Mouse (Mus musculus) stomach, postnatal 0 days (tissue): ENCODE data around the gene Otop2. TPM values are rescaled to one million over a fixed set of nuclear protein-coding genes. Genes with fewer than 3 reads are reported as not detected.
A peak's percentile ranks its signal among the peaks of the same experiment; 100 is the strongest.

ENCODE experiments used
- ATAC-seq: fragments of 200-750 bp; cut with Nextera tagmentation; 2 replicates; pipeline ENCODE4 v1.8.0; 2017; ENCODE audit not compliant: low FRiP score, low TSS enrichment
- DNase-seq: peaks from one replicate; pipeline ENCODE4 v3.0.0-alpha.2; 2016; ENCODE audit warnings: low spot score
- H3K27ac ChIP-seq: fragments of 300-500 bp; sonication (generic); replicated peaks from 2 replicates; pipeline ENCODE4 v1.5.1; 2014; ENCODE audit warnings: mild to moderate bottlenecking, control low read depth
- H3K27me3 ChIP-seq: fragments of 300-500 bp; sonication (generic); 2 replicates; pipeline ENCODE4 v1.6.1; 2014; ENCODE audit warnings: low read length; ENCODE audit not compliant: control insufficient read depth, insufficient read depth
- H3K36me3 ChIP-seq: fragments of 300-500 bp; sonication (generic); 2 replicates; pipeline ENCODE4 v1.6.1; 2014; ENCODE audit warnings: low read length, mixed read lengths; ENCODE audit not compliant: control insufficient read depth, insufficient read depth
- H3K4me1 ChIP-seq: fragments of 300-500 bp; sonication (generic); replicated peaks from 2 replicates; pipeline ENCODE4 v1.6.1; 2014; ENCODE audit warnings: antibody characterized with exemption; ENCODE audit not compliant: control insufficient read depth, insufficient read depth
- H3K4me2 ChIP-seq: fragments of 300-500 bp; sonication (generic); replicated peaks from 2 replicates; pipeline ENCODE4 v1.6.1; 2014; ENCODE audit warnings: low read depth, mild to moderate bottlenecking, control low read depth, moderate library complexity
- H3K4me3 ChIP-seq: fragments of 300-500 bp; sonication (generic); 2 replicates; pipeline ENCODE4 v1.5.1; 2014; ENCODE audit warnings: low read depth, low read length, control low read depth
- H3K9ac ChIP-seq: fragments of 300-500 bp; sonication (generic); 2 replicates; pipeline ENCODE4 v1.6.1; 2014; ENCODE audit warnings: mild to moderate bottlenecking, low read length, control low read depth, mixed read lengths
- H3K9me3 ChIP-seq: fragments of 300-500 bp; sonication (generic); 2 replicates; pipeline ENCODE4 v1.6.1; 2016; ENCODE audit warnings: low read length; ENCODE audit not compliant: control insufficient read depth
- CTCF ChIP-seq: IDR thresholded peaks from 2 replicates; pipeline ENCODE4 v1.5.1; 2016; ENCODE audit warnings: antibody characterized with exemption, low read depth, mild to moderate bottlenecking, moderate library complexity
- EP300 ChIP-seq: optimal IDR thresholded peaks from 2 replicates; pipeline ENCODE3; 2016; ENCODE audit warnings: antibody characterized with exemption
- WGBS: fragments of 180-500 bp; shearing (Covaris S2); extraction: QIAGEN DNeasy Blood & Tissue Kit; methylation state at CpG from one replicate; pipeline ENCODE4 v1.1.7; 2014; 5-methylcytosine and 5-hydroxymethylcytosine counted together
- polyA plus RNA-seq: library from polyadenylated mRNA; unstranded; fragments of >200 nt; fragmentation: Nextera tagmentation; extraction: Ambion mirVana; gene quantifications from 2 replicates; pipeline ENCODE4 v1.2.1, GENCODE M21; 2015

Otop2 gene
- polyA plus RNA-seq, 1 experiment from 2014 or later: 4.7 TPM

DNA sequence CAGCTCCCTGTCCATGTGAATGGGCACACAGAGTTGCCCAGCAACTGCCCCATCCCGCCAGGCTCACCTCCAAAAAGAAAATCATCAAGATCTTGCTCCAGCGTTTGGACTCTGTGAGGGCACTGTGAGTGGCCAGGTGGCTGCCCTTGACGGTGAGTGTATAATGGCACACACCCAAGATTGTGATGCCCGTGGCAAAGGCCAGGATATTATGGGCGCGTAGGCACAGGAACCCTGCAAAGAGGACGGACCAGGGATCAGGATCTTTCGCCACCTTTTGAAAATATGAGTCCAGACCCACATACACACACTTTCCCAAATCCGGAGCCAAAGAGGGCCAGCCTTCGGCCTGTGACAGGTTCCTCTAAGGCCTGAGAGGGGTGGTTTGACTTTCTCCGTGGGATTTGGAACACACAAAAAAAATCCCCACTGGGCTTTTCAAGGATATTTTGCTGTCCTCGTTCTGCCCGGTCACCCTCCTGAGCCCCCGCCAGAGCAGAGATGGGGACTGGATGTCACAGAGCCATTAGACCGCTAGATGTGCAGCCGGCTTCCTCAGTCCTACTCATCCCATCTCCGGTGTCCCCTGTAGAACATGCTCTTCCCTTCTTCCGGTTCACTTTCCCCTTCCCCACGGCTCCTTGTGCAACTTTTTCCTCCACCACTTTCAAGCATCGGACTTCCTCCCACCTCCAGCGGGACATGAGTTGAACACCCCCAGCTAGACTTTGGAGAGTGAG is 10.3 kb upstream of the Otop2 start:
- Histone ChIP-seq H3K9ac (peak overlapping the region; percentile 56), H3K9me3 (no peaks in the 10 kb centered on the region), H3K36me3 (no peaks in the 10 kb centered on the region), H3K4me1 (peaks cover 6% of the 10 kb centered on the region), H3K27me3 (no peaks in the 10 kb centered on the region), H3K4me2 (peak overlapping the region; percentile 81), H3K27ac (peak overlapping the region; percentile 24; the same call in 1 of the 2 replicates), H3K4me3 (peak overlapping the region; percentile 39)
- DNase-seq: no peak
- TF ChIP-seq CTCF (no peak), EP300 (no peak)
- ATAC-seq: no peak
- WGBS: 52% methylated on average over 21 of the region's 21 CpGs

DNA sequence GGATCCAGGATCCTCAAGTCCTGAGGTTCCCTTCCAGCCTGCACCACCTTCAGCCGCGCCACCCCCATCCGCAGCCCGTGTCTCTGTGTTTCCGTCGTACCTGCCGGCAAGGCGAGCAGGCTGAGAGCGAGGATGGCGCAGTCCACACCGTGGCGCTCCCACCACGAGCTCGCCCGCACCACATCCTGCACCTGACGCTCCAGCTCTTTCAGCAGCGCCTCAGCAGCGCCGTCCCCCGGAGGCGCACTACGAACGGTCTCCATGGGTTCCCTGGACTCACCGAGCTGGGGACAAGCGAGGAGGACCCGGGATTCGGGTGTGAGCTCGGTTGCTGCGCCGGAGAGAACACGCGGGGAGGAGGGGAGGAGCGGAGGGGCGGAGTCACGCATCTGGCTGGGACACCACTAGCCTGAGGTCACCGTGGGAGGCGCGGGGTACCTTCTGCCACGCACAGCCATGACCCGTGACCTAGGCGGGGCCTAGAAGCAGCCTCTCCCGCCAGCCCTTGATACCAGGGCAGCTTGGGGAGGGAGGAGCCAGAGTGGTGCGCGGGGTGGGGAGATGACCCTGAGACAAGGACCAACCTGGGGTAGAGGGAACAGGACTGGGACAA is 9.6 kb upstream of the Otop2 start, which contains the start of gene Fads6:
Gene Fads6 (minus strand): TSS at position 450 of the 613 bp plus-strand sequence.
- TF ChIP-seq EP300 (no peak), CTCF (peak; percentile 74)
- under 1% methylated on average over 42 of the region's 44 CpGs for WGBS
- Histone ChIP-seq H3K27ac (peak within 1 kb of the TSS; percentile 24; the same call in 1 of the 2 replicates), H3K4me3 (peak within 1 kb of the TSS; percentile 39), H3K9ac (peak within 1 kb of the TSS; percentile 56), H3K36me3 (no peaks in the 10 kb centered on the region), H3K4me1 (peaks cover 3% of the 10 kb centered on the region; the same call in 1 of the 2 replicates), H3K9me3 (no peaks in the 10 kb centered on the region), H3K4me2 (peak within 1 kb of the TSS; percentile 81), H3K27me3 (no peaks in the 10 kb centered on the region)
- ATAC-seq (peak; percentile 73), DNase-seq (peak; percentile 80)

DNA sequence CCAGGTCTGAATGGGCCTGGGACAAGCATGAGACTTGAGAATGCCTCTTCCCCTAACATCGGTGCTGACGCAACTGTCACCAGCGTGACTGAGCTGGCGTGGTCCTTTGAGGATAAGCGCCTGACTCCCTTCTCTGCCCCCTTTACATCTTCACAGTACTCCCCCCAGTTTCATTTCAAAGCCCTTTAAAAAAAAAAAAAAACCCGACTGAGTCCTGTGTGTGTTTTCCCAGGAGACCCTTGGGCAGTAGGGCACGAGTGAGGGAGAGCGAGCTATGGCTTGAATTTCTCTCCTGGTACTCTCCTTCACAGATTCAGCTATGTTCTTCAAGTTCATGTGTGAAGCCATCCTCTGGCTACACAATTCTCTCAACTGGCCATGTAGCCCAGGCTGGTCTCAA is 8.8 kb upstream of the Otop2 start:
- whole genome bisulfite sequencing: 76% methylated on average over 8 of the region's 8 CpGs
- peaks cover 3% of the 10 kb centered on the region; the same call in 1 of the 2 replicates for H3K4me1 ChIP-seq
- DNase-seq (no peak), ATAC-seq (no peak)
- H3K4me2 ChIP-seq: no peak overlapping the region
- H3K36me3 ChIP-seq: no peaks in the 10 kb centered on the region
- H3K9ac ChIP-seq: no peak overlapping the region
- no peaks in the 10 kb centered on the region for H3K9me3 ChIP-seq
- no peaks in the 10 kb centered on the region for H3K27me3 ChIP-seq
- no peak for TF ChIP-seq EP300
- H3K27ac ChIP-seq: no peak overlapping the region
- H3K4me3 ChIP-seq: no peak overlapping the region

DNA sequence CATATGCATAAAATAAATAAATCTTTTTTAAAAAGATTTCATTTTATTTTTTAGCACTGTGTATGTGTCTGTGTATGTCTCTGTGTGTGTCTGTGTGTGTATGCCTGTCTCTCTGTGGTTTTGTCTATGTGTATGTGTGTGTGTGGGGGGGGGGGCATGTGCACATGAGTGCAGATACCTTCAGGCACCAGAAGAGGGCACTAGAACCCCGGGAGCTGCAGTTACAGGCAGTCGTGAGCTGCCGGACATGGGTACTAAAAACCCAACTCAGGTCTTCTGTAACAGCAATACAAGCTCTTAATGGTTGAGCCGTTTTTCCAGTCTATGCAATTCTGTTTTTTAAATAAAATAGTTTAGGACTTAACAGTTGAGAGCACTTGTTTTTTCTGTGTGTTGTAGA is 6.2 kb upstream of the Otop2 start:
- Histone ChIP-seq H3K9ac (no peak overlapping the region), H3K36me3 (no peaks in the 10 kb centered on the region), H3K27me3 (no peaks in the 10 kb centered on the region), H3K9me3 (no peaks in the 10 kb centered on the region), H3K4me1 (peaks cover 3% of the 10 kb centered on the region; the same call in 1 of the 2 replicates), H3K4me3 (no peak overlapping the region), H3K27ac (no peak overlapping the region), H3K4me2 (no peak overlapping the region)
- ATAC-seq: no peak
- DNase-seq: no peak
- TF ChIP-seq CTCF (0 out of 2 replicates have a peak, but pooled peaks have one; percentile 9), EP300 (no peak)
- 80% methylated on average over 4 of the region's 4 CpGs for WGBS

DNA sequence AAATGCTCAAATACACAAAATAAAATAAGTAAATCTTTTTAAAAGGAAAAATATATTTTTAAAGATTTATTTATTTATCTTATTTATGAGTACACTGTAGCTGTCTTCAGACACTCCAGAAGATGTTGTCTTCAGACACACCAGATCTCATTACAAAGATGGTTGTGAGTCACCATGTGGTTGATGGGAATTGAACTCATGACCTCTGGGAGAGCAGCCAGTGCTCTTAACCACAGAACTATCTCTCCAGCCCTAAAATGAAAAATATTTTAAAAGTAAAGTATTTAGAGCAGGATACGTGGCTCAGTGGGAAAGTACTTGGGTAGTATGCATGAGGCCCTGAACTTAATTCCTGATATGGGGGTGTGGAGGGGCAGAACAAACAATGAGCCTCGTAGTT is 5.6 kb upstream of the Otop2 start:
- Histone ChIP-seq H3K4me2 (no peak overlapping the region), H3K4me3 (no peak overlapping the region), H3K9me3 (no peaks in the 10 kb centered on the region), H3K36me3 (no peaks in the 10 kb centered on the region), H3K9ac (no peak overlapping the region), H3K27ac (no peak overlapping the region), H3K27me3 (no peaks in the 10 kb centered on the region), H3K4me1 (peaks cover 3% of the 10 kb centered on the region; the same call in 1 of the 2 replicates)
- no peak for TF ChIP-seq EP300
- TF ChIP-seq CTCF: no peak
- DNase-seq: no peak
- ATAC-seq: no peak
- 70% methylated on average over 2 of the region's 2 CpGs for WGBS

DNA sequence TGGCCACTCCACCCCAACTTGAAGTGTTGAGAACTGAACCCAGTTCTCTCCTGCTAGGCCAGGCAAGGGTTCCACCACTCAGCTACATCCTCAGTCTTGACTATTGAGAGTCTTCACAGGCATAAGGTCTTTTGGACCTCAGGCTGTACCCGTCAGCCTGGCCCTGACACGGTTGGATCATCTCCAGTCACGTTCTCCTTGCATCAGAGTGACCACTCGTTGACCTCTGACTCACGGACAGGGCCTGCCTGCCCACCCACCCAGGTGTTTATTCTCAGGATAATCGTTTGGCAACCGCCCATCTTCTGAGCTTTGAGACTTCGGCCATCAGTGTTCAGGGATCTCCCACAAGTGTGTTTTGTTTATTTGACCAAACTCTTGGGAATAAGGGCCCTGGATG is 3.8 kb upstream of the Otop2 start:
- H3K4me2 ChIP-seq: no peak overlapping the region
- DNase-seq: no peak
- no peaks in the 10 kb centered on the region for H3K36me3 ChIP-seq
- H3K9me3 ChIP-seq: no peaks in the 10 kb centered on the region
- H3K4me1 ChIP-seq: no peaks in the 10 kb centered on the region
- no peaks in the 10 kb centered on the region for H3K27me3 ChIP-seq
- H3K27ac ChIP-seq: no peak overlapping the region
- ATAC-seq: no peak
- TF ChIP-seq CTCF (no peak), EP300 (no peak)
- WGBS: 30% methylated on average over 8 of the region's 8 CpGs
- H3K9ac ChIP-seq: no peak overlapping the region
- no peak overlapping the region for H3K4me3 ChIP-seq
